Mouse (Mus musculus) brain, embryonic 14.5 days (tissue): ENCODE measurements around the gene Iqcj.

ENCODE experiments used
- CTCF ChIP-seq: fragments of 200-500 bp; IDR thresholded peaks from 2 replicates; pipeline ENCODE4 v1.5.1; 2012; ENCODE audit warnings: inconsistent platforms, mild to moderate bottlenecking, moderate library complexity, borderline replicate concordance; ENCODE audit not compliant: insufficient read depth, insufficient read length; ENCODE audit errors: extremely low read depth
- POLR2A ChIP-seq: fragments of 200-500 bp; IDR thresholded peaks from 2 replicates; pipeline ENCODE4 v1.6.1; 2012; ENCODE audit warnings: mild to moderate bottlenecking, inconsistent platforms, borderline replicate concordance; ENCODE audit not compliant: poor library complexity, insufficient read depth, insufficient read length, severe bottlenecking; ENCODE audit errors: extremely low read depth

DNA sequence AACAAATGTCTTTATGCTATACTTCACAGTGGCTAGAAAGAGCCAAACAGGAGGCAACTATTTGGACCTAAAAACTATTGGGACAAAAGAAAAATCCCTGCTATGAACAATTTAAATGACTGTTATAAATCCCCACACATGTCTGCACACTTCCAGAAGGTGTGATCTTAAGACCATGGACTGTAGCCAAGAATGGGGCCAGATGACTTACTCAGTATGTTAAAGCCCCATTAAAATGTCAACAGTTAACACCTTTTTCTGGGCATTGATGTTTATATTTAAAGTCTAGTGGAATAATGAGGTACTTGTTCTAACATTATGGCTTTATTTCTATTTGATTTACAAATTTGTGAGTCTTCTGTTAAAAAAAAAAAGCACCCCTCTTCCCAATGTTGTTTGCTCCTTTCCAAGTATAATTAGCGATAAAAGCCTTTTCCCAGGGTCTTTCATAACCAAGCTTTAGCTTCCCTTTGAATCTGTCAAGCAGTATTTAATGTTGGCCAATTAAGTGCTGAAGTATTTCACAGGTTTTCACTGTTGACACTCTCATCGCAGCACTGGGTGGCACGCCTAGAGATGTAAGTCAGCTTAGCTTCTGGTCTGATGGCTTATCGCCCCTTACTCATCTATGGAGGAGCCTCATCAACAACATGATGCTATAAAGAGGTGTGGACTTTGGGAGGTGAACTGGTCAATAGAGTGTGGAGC is 204.9 kb downstream of the Iqcj start:
- TF ChIP-seq CTCF (no peak), POLR2A (no peak)
